Mouse (Mus musculus): ENCODE data around the gene Prkcd. TPM values are rescaled to one million over a fixed set of nuclear protein-coding genes. Genes with fewer than 3 reads are reported as not detected.
"Not testable (repeated sequence)": the region's sequence is repeated elsewhere in the genome, so short reads cannot be mapped to it uniquely, and the experiment has no call there.

The Prkcd gene
- total RNA-seq, 2 experiments from 2014 or later = 7.8 to 9.1 TPM

GRCm38 (mm10) chr14:30581238-30581637 lies 44.8 kb downstream of the Prkcd start:
- intact Hi-C loops (cut with DNase I; ENCODE audit: low total_unique reads) = no loop called here
- DNase-seq = no peak

DNA sequence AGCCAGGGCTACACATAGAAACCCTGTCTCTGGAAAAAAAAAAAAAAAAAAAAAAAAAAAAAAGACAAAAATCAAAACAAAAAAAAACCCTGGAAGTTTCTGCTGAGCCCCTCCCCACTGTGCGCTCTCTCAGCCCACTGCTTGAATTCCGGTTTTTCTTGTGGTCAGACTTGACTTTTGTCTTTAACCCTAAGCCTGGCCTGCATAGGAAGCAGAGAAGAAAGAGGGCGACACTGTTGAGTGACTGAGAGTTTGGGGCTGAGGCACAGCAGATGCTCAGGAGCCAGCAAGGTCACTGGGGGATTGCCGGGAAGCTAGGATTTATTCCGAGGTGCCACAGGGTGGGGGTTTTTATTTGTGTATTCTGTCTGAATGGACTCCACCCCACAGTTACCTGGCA lies 46.1 kb downstream of the Prkcd start:
- DNase-seq = no peak
- intact Hi-C loops (cut with DNase I; ENCODE audit: low total_unique reads) = loop anchor here (10.0 kb wide), 1 partner anchor 445 kb away; no protein-coding TSS in a partner anchor

- intact Hi-C loops (cut with DNase I; ENCODE audit: low total_unique reads) = loop anchor here (10.0 kb wide), 1 partner anchor 444 kb away; no protein-coding TSS in a partner anchor
- DNase-seq = no peak
Measured at GRCm38 (mm10) chr14:30579180-30579579, 46.8 kb downstream of the Prkcd start.

DNA sequence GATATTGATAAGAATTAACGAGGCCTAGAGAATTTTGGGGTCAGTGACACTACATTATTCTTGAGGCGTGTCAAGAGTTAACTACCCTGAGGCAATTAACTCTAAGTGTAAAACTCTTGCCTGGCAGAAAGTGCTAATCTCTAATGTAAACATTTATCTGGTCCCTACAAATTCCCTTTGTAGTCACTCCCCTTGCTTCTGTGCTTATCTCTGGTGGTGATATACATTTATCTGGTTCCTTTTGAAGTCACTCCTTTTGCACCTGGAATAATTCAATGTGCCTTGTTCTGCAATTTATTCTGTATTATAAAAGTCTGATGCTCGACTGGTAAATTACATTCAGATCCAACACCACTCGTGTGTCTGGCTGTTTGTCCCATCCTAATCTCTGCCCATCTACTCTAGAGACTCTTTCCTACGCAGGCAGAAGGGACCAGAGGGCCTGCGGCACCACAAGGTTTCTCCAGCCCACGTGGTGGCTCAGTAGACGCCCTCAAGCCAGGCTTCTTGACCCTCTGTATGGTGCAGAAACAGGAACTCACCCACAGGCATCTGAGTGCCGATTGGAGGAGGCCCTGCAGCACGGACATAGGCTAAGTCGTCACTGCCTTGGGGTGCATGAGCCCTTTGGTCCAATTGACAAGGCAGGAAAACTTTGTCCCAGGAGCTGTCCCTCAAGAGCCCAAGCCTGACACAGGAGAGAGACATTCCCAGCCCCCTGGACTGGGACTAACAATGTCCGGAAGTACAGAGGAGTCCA lies 48.5 kb downstream of the Prkcd start:
- intact Hi-C loops (cut with DNase I; ENCODE audit: low total_unique reads) = loop anchor here (10.0 kb wide), 1 partner anchor 443 kb away; no protein-coding TSS in a partner anchor
- DNase-seq = not testable (repeated sequence)

GRCm38 (mm10) chr14:30576260-30576659 lies 49.8 kb downstream of the Prkcd start:
- intact Hi-C loops (cut with DNase I; ENCODE audit: low total_unique reads) = loop anchor here (10.0 kb wide), 1 partner anchor 441 kb away; no protein-coding TSS in a partner anchor
- no peak for DNase-seq

DNA sequence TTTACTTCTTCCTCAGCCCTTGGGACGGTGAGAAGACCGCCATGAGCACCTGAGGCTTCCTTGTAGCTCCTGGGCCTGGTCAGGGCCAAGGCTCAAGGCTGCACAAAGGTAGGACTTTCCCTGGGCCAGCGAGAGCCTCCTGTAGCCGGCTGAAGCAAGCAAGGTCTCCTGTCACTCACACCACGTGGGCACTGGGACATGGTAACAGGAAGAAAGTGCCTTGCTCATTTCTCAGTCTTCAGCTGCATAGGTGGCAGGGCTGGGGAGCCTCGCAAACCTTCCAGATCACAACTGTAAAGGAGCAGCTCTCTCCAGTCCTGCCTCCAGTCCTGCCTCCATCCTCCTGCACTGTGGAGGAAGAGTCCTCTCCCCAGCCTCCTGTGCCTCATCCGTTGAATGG lies 50.2 kb downstream of the Prkcd start:
- intact Hi-C loops (cut with DNase I; ENCODE audit: low total_unique reads) = loop anchor here (10.0 kb wide), 1 partner anchor 441 kb away; no protein-coding TSS in a partner anchor

GRCm38 (mm10) chr14:30573983-30574584 lies 51.9 kb downstream of the Prkcd start:
- intact Hi-C loops (cut with DNase I; ENCODE audit: low total_unique reads) = loop anchor here (10.0 kb wide), 1 partner anchor 439 kb away; no protein-coding TSS in a partner anchor
- peak; percentile 68 for DNase-seq

More for the DNA sequence above, 50.2 kb downstream of the Prkcd start:
- DNase-seq = no peak

DNA sequence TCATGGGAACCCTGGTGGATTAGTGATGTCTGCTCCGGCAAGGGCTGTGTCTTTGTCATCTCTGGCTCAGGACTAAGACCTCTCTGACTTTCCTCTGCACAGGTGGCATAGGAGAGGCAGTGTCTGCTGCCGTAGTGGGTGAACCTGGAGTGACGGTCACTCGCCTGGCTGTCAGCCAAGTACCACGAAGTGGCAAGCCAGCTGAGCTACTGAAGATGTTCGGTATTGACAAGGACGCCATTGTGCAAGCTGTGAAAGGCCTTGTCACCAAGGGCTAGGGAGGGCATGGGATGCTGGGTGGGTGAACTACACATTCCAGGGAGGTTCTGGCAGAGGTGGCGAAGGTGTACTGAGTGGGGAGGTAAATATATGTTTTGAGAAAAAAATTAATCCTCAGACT lies 52.8 kb downstream of the Prkcd start:
- no peak for DNase-seq
- intact Hi-C loops (cut with DNase I; ENCODE audit: low total_unique reads) = loop anchor here (10.0 kb wide), 1 partner anchor 438 kb away; no protein-coding TSS in a partner anchor

DNA sequence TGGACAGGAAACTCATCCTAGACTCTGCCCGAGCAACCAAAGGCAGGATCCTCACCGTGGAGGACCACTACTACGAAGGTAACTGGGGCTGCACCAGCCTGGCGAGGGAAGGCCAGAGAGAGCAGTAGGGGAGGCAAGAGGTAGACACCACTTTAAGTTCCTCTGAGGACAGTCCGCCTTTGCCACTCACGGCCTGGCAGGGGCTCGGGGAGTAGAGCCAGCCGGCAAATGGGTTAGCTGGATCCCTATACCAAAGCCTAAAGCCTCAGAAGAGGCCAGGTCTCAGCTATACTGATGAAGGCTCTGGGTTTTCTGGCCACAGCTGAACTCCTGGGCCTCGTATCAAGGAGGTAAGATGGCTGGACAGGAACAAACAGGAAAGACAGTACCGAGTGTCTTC lies 53.8 kb downstream of the Prkcd start:
- intact Hi-C loops (cut with DNase I; ENCODE audit: low total_unique reads) = loop anchor here (10.0 kb wide), 1 partner anchor 437 kb away; no protein-coding TSS in a partner anchor
- no peak for DNase-seq

DNA sequence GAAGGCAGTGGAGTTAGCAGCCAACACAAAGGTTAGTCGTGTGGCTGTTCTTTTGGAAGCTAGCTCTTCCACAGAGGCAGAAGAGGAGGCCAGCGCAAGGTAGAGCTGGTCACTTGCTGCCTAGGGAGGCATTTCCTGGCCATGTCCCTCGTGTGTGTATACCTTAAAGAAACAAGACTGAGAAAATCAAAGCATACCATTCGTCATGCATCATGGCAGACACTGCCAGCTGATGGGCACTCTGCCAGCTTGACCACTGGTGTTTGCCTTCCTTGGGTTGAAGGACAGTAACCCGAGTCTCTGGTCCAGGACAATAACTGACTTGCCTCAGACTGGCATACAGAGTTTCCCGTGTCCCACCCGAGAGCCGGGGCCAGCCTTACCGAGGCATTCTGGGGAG lies 55.7 kb downstream of the Prkcd start:
- intact Hi-C loops (cut with DNase I; ENCODE audit: low total_unique reads) = loop anchor here (10.0 kb wide), 1 partner anchor 436 kb away; no protein-coding TSS in a partner anchor

DNA sequence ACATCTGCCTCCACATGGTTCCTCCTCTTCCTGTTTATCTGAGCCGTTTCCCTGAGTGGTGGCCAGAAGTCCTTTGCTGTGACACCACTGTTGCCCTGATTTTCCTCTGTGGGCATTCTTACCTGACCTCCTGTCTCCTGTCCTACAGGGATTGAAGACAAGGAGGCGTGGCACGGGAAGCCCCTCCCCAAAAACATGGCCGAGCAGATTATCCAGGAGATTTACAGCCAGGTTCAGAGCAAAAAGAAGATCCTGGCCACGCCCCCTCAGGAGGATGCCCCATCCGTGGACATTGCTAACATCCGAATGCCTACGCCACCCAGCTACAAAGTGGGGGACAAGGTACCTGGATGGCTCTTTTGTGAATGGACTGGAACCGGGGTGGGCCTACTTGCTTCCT lies 58.0 kb downstream of the Prkcd start:
- intact Hi-C loops (cut with DNase I; ENCODE audit: low total_unique reads) = no loop called here
- no peak for DNase-seq

More for the DNA sequence above, 55.7 kb downstream of the Prkcd start:
- DNase-seq = no peak

DNA sequence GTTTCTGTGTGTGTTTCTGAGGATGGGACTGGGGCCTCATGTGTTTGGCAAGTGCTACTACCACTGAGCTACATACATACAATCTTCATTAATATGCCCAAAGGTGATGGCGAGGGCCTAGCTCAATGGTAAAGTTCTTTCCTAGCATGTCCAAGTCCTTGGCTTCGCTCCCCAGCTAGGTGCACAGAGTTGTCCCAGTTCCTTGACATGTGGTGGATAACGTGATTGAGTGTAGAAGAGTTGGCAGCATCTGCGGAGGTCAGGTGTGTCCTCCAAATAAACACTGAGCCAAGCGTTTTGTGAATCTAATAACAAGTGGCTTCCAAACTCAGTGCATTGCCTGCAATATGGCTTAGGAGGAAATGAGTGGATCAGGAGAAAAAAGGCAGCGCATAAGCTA lies 59.7 kb downstream of the Prkcd start:
- no peak for DNase-seq
- intact Hi-C loops (cut with DNase I; ENCODE audit: low total_unique reads) = no loop called here

GRCm38 (mm10) chr14:30564451-30564850 lies 61.6 kb downstream of the Prkcd start:
- intact Hi-C loops (cut with DNase I; ENCODE audit: low total_unique reads) = no loop called here
- peak; percentile 63 for DNase-seq

DNA sequence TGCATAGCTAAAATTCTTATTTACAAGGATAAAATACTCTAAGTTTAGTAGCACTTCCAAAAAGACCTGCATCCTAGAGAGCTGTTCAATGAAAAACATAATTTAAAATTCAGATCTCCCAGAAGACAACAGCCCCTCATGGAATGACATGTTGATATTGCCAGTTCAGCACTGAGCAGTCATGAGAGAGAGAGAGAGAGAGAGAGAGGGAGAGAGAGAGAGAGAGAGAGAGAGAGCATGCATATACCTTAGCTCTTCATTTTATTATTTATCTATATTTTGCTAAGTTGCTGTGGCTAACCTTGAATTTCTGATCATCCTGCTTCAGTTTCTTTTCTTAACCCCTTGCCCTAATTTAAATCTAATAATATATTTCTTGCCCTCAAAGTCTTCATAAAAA lies 63.7 kb downstream of the Prkcd start:
- no peak for DNase-seq
- intact Hi-C loops (cut with DNase I; ENCODE audit: low total_unique reads) = no loop called here

- intact Hi-C loops (cut with DNase I; ENCODE audit: low total_unique reads) = no loop called here
- DNase-seq = no peak
Measured at GRCm38 (mm10) chr14:30561470-30562187, 64.4 kb downstream of the Prkcd start.

GRCm38 (mm10) chr14:30560803-30561389 lies 65.1 kb downstream of the Prkcd start:
- intact Hi-C loops (cut with DNase I; ENCODE audit: low total_unique reads) = no loop called here
- no peak for DNase-seq

DNA sequence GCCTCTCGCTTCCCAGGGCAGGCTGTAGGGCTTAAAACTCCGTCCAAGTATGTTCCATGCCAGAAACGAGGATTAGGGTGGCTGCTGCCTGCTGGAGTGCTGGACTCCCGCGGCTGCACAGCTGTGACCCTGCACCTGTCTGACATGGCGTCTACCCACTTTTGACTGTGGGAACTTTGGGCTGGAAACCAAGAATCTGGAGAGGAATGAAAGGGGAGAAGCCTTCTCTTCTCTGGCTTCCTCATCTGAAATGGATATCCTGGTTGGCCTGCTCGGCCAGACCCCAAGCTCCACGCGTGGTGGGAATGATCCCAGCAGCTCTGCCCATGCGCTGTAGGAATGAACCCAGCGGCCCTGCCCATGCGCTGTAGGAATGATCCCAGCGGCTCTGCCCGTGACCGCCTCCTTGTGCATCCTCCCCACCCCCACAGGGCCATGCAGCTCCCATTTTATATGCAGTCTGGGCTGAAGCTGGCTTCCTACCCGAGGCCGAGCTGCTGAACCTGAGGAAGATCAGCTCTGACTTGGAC lies 66.6 kb downstream of the Prkcd start:
- intact Hi-C loops (cut with DNase I; ENCODE audit: low total_unique reads) = no loop called here
- DNase-seq = peak; percentile 77

- intact Hi-C loops (cut with DNase I; ENCODE audit: low total_unique reads) = no loop called here
- DNase-seq = no peak
Measured at GRCm38 (mm10) chr14:30557730-30558129, 68.3 kb downstream of the Prkcd start.

GRCm38 (mm10) chr14:30556651-30557050 lies 69.4 kb downstream of the Prkcd start:
- intact Hi-C loops (cut with DNase I; ENCODE audit: low total_unique reads) = no loop called here
- DNase-seq = no peak
